Mouse (Mus musculus) thymus, postnatal 25 days (tissue): ENCODE measurements around the gene Fitm1.

Source experiments
- DNase-seq: peaks from one replicate; pipeline ENCODE4 v3.0.0; 2022

Gene Fitm1

GRCm38 (mm10) chr14:55598521-55599390 lies 23.3 kb downstream of the Fitm1 start:
- DNase-seq: no peak

- DNase-seq: no peak
Observed at GRCm38 (mm10) chr14:55603271-55603632, 27.8 kb downstream of the Fitm1 start, which contains the start of gene Irf9. Gene Irf9 (plus strand): TSS chr14:55603571.

- peak; percentile 97 for DNase-seq
Observed at GRCm38 (mm10) chr14:55603633-55604576, 28.5 kb downstream of the Fitm1 start.

DNA sequence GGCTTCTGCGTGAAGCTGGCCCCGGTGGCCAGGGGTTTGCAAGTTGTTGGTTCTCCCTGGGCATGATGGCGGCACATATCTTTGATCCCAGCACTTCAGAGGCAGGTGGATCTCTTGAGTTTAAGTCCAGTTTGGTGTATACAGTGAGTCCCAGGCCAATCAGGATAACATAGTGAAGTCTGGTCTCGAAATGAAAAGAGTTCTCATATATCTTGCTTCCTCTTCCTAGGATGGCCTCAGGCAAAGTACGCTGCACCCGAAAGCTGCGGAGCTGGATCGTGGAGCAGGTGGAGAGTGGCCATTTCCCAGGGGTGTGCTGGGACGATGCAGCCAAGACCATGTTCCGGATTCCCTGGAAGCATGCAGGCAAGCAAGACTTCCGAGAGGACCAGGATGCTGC lies 29.4 kb downstream of the Fitm1 start:
- no peak for DNase-seq

- DNase-seq: no peak
Observed at GRCm38 (mm10) chr14:55605743-55606459, 30.5 kb downstream of the Fitm1 start.

DNA sequence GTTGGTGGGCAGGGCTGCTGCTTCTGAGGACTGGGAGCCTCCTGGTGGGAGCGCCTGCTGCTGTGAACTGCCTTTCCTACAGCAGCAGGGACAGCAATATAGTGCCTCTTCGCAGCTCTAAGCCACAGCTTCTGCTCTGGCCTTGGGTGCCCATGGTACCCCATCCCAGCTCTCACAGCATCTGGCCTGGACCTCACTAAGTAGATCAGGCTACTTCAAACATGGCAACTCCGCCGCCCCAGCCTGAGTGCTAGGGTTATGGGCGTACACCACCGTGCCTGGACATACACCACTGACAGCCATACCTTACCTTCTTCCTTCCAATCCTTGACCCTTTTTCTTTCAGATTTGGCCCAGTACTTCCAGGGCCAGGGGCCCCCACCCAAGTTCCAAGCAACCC lies 32.9 kb downstream of the Fitm1 start:
- DNase-seq: no peak

DNA sequence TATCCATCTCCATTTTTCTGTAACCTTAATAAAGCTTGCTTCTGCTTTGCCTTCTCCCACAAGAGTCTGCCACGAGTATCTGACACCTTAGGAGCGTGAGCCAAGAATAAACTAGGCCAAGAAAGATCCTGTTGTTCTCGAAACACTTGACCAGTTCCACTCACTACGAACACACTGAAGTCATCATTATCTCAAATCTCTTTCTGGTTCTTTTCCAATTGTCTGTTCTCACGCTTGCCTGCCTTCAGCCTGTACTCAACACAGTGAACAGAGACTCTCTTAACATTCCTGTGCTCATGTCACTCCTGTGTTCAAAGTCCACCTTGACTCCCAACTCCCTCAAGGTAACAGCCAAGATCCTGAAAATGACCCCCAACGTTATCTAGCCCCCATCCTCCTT lies 37.9 kb downstream of the Fitm1 start:
- DNase-seq: no peak

DNA sequence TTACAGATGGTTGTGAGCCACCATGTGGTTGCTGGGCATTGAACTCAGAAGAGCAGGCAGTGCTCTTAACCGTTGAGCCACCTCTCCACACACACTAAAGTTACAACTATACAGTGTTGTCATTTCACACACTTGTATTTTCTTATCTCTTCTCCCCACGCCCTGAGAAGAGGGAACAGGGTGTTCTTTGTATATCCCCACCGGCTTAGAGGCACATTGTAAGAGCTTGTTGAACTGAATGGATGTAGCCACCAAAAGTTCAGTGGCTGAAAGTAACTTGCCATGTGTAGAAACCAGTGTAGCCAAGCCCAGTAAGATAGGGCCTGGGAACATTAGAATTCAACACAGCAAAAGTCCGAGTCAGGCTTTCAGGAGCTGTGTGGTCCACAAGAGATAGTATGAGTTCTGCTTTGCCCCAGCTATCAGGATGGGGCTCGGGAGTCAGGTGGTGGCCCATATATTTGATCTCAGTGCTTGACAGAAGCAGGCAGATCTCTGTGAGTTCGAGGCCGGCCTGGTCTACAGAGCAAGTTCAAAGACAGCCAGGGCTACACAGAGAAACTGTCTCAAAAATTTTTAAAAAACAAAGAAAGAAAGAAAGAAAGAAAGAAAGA lies 39.3 kb downstream of the Fitm1 start:
- DNase-seq: no peak

- DNase-seq: no peak
Observed at GRCm38 (mm10) chr14:55615876-55616275, 40.5 kb downstream of the Fitm1 start.

- DNase-seq: no peak
Observed at GRCm38 (mm10) chr14:55616844-55617243, 41.4 kb downstream of the Fitm1 start.

DNA sequence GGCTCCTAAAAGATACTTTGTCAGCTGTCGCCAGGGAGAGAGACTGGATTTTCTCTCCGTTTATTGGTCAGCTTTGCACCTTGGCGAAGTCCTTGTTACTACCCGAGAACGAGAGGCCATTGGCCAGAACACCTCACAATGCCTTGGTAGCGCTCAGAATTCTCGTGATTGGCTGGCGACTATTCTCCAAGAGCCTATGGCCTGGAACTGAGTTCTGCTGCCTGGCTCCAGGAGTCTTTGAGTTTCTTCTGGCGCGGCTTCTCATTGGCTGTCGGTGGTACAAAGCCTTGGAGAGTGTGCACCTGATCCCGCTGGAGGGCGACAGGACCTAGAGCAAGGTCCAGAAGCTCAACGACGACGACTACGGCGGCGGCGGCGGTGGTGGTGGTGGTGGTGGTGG lies 42.4 kb downstream of the Fitm1 start, which contains the start of gene Rec8:
TSS of gene Rec8 (plus strand) at position 216 of the 400 bp plus-strand sequence.
- no peak for DNase-seq

GRCm38 (mm10) chr14:55618486-55619195 lies 43.2 kb downstream of the Fitm1 start:
- no peak for DNase-seq
